Mouse (Mus musculus) natural killer cell, adult 2 months (primary cell): ENCODE data around the gene Map2k1.
"Not testable (repeated sequence)": the region's sequence is repeated elsewhere in the genome, so short reads cannot be mapped to it uniquely, and the experiment has no call there.

Experiments used
- DNase-seq, 2 experiments: peaks; one replicate each; pipeline ENCODE4 v3.0.0; 2022; ENCODE audit warnings: low spot score in 2 of 2

Map2k1 gene

DNA sequence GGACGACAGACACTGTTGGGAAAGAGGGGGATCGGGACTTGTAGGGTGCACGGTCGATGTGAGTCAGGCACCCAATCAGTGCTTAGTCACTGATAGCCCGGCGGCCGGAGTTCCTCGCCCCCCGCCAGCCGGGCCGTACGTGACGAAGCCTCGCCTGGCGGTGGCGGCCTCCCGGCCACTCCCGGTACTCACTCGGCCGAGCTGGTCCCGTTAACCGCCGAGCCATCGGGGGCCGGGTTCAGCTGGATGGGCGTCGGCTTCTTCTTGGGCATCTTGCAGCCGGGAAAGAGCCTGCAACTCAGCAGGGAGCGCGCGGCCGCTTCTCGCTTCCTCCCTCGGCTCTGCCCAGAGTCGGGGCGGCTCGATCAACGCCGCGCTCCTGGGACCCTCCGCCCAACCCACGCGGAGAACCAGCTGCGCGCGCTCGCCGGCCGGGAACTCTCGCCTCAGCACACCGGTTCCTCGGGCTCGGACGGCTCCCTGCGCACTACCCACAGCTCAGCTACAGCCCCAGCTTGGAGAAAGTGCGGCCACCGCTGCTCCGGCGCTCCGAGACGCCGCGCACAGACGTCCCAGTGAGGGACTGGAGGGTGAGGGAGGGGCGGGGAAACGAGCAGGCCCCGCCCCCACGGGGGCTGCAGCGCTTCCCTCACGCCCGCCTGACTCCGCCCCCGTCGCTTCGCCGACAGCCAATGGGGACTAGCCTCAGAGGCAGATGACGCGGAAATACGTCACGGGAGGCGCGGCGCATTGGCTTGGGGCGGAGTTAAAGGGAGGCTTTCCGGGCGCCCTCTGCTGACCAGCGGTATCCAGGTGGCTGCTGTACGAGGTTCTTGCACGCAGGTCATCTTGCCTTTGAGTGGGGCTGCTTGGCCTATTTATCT, at the start of gene Map2k1:
Gene Map2k1, minus strand, starts transcription at position 611 of the 884 bp plus-strand sequence.
- DNase-seq = peak; percentile 100

DNA sequence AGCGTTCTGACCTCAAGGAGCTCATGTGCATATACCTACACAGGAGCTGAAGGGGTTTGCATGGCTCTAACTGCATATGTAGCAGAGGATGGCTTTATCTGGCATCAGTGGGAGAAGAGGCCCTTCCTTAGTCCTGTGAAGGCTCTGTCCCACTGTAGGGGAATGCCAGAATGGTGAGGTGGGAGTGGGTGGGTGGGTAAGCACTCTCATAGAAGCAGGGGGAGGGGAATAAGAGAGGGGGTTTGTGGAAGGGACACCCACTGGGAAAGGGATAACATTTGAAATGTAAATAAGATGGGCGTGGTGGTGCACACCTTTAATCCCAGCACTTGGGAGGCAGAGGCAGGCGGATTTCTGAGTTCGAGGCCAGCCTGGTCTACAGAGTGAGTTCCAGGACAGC, 49.7 kb upstream of the Map2k1 start:
- not testable (repeated sequence) for DNase-seq

DNA sequence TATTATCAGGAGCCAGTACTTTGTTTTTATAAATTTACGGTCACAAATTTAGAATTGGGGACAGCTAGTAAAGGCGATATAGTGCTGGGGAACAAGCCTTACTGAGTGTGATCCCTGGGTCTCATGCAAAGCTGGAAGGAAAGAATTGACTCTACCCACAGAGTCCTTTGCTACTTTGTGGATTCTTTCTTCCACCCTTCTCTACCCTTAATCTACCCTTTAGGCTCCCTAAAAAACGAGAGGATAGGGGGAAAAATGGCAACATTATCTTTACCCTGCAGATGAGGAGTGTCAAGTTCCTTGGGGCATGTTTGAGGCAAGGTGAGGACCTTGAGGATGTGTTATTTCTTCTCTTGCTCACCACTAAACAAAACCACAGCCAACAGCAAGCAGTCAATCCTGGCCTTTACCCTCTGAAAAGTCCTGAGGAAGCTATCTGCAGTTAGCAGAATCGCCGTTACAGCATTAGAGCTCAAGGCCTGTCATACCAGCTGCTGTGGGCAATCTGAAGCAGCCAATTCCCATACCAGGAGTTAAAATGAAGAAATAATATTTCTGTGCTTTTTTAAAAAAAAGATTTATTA, 29.1 kb upstream of the Map2k1 start:
- DNase-seq = no peak

DNA sequence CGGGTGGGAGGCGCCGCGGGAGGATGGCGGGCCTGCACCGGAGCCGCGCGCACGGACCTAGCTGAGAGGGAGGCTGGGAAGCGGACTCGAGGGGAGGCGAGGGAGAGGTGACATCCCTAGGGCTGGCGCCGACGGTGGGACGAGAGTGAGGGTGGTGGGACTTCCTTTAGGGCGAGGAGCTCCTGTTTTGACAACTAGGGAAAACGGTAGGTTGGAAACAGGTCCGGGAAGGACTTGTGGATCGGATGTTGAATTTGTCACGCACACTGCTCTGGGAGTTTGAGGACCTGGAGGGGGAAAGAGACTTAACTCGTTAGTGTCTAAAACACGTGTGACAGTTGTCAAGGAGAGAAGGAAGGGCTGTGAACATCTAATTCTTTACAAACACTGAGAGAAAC, 28.3 kb upstream of the Map2k1 start:
- DNase-seq = no peak

DNA sequence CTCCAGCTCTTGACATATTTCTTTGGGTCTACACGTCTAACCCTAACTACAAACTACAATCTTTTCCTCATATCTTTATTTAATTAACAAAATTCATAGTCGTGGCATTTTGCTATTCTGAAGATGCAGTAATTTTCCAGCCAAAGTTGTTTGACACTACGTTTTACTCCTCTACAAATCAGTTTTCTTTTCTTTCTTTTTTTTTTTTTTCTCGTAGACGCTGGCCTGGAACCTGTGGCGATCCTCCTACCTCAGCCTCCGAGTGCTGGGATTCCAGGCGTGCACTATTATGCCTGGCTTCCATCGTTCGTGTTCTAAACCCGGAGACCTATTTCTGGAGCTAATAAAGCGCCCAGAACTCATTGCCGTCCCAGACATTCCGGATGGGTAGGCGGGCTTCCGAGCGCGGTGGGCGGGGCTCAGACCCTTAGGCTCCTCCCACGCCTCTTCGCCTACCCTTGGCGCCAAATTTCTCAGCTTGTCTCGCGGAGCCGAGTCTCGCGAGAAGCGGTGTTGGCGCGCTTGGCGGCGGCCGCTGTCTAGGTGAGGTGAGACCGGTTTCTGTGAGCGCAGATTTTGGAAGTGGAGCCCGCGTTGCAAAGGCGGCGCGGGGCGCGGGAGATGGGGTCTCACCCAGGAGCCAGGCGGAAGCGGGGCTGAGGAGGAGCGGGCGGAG, 27.8 kb upstream of the Map2k1 start, which contains the start of gene Tipin:
Gene Tipin, plus strand, starts transcription at position 477 of the 676 bp plus-strand sequence.
- peak; percentile 92 to 95 for DNase-seq

DNA sequence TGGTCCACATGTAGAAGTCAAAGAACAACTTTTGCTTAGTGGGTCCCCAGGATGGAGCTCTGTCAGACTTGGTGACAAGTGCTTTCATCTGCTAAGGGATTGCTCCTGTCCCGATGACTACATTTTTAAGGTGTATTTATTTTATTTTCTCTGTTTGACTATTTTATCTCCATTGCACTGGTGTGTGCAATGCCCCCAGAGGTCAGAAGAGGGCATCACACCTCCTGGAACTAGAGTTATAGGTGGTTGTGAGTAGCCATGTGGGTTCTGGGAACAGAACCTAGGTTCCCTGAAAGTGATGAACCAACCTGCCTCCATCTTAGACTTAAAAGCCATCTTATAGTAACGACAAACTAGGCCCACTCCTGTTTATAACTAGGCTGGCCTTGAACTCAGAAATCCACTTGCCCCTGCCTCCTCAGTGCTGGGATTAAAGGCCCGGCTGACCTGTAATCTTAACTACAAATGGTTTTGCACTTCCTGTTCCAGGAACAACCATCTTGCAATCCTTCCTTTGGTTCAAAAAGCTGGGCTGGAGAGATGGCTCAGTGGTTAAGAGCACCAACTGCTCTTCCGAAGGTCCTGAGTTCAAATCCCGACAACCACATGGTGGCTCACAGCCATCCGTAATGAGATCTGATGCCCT, 25.4 kb upstream of the Map2k1 start:
- DNase-seq = no peak

DNA sequence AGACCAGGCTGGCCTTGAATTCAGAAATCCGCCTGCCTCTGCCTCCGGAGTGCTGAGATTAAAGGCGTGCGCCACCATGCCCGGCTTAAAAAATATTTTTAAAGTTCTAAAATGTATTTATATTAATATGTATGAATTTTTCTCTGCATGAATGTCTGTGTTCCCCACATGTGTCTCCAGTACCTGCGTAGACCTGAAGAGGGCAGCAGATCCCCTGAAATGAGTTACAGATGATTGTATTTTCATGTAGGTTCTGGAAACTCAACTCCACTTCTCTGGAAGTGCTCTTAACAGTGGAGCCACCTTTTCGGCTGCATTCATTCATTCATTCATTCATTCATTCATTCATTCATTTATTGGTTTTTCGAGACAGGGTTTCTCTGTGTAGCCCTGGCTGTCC, 24.3 kb upstream of the Map2k1 start:
- peak; percentile 59 to 74 for DNase-seq

DNA sequence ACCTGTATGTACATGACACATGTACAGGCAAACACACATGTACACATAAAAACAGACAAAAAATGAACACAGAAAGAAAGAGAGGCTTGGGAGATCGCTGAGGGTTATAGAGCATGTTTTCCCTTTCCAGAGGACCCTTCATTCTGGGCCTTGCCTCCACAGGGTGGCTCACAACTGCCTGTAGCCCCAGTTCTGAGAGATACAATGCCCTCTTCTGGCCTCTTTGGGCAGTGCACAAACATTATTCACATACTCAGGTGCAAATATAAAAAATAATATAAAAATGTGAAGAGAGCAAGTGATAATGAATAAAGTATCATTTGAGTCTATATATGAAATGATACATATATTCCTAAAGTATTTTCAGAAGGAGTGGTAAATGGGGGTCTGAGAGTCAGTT, 21.5 kb upstream of the Map2k1 start:
- peak in 1 of 2 experiments; percentile 16 for DNase-seq

DNA sequence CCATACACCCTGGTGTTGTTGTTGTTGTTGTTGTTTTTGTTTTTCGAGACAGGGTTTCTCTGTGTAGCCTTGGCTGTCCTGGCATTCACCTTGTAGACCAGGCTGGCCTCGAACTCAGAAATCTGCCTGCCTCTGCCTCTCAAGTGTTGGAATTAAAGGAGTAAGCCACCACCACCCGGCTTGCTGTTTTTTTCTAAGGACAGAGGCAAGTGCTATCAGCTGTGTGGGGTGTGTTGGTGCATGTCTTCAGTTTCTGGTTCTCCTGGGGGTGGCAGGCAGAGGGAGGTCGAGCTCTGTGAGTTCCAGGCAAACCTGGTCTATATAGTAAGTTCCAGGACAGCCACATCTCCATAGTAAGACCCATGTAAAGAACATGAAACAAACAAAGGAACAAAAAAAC, 20.9 kb upstream of the Map2k1 start:
- no peak for DNase-seq

DNA sequence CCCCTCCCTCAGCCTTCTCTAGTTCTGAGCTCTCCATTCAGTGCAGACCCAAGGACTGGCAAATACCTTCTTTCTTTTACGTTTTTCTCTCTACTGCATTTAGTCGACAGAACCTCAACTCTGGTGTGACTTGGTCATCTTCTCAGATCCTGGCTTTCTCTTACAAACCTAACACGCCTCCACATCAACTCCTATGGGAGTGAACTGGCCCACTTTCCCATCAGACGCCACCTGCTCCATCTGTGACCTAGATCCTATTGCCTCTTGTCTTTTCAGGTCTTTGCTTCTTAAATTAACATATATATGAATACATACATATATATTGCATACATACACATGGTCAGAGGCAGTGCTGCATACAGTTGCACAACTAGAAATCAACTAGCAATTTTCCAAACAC, 20.3 kb upstream of the Map2k1 start:
- DNase-seq = no peak

DNA sequence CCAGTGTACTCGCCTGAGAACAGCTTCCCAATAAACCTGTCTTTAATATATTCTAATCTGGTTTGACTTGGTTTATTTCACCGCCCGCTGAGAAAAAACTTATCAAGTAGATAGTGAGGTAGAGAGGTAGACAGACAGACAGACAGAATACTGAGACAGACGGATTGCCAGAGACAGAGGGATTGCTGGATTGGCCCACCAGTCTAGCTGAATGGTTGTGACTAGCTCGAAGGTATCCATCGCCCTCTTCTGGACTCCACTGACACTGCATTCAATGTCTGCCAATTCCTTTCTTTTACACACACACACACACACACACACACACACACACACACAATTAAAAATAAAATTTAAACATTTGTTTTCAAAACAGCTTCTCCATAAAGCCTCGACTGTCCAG, 19.2 kb upstream of the Map2k1 start:
- peak in 1 of 2 experiments; percentile 35 for DNase-seq

DNA sequence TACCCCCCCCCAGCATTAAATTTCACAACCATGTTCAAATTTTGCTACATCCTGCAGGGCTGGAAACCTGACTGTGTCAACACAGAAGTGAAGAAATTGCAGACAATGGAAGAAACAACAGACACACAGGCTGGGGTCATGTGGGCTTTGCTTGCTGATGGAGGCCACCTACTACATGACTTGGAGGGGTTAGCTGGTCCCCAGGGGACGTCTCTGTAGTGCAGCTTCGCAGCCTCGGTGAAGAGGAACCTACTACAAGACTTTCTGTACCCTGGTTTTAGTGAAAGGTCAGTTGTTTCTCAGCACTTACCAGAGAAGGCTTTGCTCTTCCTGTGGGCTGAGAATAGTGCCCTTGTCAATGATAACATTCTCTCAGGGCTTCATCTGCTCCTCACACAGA, 17.8 kb upstream of the Map2k1 start:
- no peak for DNase-seq

DNA sequence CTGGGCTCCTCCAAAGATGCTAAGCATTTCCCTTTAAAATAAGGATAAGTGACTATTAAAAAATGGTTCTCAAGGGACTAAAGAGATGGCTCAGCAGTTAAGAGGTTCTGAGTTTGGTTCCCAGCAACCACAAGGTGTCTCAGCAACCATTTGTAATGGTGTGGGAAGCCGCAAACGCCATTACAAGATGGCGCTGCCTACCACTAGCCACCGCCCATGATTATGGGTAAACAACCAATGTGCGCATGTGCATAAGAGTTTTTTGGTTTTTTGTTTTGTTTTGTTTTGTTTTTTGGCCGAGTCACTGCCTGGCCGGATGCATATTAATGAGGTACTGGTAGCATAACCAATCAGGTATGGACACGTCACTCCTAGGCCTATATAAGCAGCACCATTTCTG, 15.4 kb upstream of the Map2k1 start:
- not testable (repeated sequence) for DNase-seq

DNA sequence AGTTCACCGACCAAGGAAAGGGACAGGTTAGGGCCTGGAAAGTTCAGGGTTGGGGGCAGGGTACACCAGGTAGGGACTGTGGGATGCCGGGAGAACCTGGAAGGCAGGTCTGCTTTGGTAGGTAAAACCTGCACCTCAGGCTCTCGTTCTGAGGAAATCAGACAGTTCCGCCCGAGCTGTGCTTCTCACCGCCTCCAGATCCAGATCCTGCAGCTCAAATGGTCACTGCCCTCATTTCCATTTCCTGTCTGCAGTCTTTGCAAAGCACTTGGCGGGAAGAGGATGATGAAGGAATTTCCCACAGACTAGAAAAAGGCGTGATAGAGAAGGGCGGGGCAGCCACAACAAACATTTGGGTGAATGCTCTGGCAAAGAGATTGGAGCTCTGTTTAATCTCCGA, 14.8 kb upstream of the Map2k1 start:
- no peak for DNase-seq

DNA sequence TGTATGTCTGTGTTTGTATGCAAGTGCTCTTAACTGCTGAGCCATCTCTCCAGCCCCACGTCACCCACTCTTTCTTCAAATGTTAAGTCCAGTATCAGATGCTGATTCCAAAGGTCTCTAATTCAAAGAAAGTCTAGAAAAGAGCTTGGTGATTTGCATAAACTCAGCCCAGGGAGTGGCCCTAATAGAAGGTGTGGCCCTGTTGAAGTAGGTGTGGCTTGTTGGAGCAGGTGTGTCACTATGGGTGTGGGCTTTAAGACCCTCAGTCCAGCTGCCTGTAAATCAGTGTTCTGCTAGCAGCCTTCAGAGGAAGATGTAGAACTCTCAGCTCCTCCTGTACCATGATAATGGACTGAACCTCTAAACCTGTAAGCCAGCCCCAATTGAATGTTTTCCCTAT, 13.8 kb upstream of the Map2k1 start:
- no peak for DNase-seq

DNA sequence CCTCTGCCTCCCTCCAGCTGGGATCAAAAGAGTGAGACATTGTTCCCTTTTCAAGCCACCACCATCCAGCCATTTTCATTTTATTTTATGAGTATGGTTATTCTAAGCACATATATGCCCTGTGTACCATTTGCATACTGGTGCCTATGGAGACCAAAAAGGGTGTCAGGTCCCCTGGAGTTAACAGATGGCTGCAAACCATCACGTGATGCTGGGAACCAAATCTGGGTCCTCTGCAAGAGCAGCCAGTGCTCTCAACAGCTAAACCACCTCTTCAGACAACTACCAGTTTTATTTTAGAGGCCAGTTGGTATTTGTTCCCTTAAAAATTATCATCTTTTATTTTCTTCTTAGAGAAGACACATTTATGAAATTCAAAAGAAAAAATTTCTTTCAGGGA, 11.4 kb upstream of the Map2k1 start:
- no peak for DNase-seq

DNA sequence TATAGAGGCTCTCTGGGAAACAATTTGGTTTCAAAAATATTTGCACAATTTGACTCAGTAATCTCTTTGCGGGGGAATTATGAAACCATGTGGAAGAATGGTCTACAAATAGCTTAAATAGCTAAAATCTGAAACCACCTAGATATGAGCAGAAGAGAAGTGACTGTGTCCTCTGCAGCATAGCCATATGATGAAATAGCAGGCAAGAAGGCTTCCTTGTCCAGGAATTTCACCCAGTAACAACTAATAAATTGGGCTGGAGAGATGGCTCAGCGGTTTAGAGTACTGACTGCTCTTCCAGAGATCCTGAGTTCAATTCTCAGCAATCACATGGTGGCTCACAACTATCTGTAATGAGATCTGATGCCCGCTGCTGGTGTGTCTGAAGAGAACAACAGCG, 7.6 kb upstream of the Map2k1 start:
- no peak for DNase-seq

DNA sequence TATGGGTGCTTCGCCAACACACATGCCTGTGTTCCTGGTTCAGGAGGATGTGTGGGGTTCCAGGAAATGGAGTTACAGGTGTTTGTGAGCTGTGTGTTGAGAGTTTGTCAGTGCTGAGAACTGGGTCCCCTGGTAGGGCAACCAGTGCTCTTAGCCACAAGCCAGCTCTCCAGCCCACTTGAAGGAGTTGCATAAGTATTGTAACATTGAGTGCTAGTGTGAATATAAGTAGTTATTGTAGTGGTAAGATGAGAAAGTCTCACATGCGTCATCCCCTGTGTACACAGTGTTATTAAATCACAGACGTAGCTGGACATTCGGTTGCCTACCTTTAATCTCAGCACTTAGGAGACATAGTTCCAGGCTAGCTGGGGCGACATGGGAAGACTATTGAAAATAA, 6.5 kb upstream of the Map2k1 start:
- DNase-seq = no peak

DNA sequence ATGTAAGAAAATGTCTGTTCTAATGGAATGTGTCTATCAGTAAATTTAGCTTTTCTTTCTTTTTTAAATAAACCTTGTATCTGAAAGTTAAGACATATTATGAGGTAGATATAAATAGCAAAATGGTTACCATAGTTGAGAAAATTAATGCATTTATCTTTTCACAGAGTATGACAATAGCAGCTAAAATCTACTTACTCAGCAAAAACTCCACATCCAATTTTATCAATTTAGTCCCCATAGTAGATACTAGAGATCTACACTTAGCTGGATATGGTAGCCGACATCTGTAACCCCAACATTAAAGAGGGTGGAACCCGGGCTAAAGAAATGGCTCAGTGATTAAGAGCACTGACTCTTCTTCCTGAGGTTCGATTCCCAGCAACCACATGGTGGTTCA, 2.8 kb upstream of the Map2k1 start:
- no peak for DNase-seq

DNA sequence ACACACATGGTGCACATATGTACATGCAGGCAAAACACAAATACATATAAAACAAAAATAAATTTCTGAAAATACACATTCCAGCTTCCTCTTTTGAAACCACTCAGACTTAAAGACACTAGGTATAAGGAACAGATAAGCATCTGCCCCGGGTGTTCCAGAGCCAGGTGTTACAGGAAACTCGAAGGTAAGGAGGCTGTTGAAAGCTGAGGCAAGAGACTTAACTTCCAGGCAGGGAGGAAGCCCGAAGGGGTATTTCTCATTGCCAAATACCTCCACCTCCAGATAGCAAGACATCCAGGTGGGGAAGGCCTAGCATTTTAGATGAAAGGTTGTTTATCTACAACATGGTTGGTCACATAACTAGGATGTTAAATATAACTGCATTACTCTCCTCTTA, 2.0 kb upstream of the Map2k1 start:
- DNase-seq = no peak

DNA sequence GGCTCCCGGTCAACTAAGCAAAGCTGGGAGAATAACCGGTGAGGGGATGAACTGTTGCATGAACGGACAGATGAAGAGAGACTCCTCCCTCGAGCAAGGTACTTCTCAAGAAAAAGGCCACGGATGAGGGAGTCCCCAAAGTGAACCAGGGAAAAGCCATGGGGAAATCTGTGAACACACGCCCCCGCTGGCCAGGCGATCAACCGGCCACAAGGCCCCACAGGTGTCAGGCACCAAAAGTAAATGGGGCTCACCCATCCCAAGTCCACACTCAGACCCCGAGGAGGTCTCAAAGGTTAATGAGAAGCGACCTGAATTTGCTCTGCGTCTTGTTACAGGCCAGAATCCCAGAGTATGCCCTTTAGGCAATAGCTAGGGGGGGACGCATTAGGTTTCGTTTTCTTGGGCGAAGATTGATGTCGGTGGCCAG, 825 bp downstream of the Map2k1 start:
- no peak for DNase-seq

DNA sequence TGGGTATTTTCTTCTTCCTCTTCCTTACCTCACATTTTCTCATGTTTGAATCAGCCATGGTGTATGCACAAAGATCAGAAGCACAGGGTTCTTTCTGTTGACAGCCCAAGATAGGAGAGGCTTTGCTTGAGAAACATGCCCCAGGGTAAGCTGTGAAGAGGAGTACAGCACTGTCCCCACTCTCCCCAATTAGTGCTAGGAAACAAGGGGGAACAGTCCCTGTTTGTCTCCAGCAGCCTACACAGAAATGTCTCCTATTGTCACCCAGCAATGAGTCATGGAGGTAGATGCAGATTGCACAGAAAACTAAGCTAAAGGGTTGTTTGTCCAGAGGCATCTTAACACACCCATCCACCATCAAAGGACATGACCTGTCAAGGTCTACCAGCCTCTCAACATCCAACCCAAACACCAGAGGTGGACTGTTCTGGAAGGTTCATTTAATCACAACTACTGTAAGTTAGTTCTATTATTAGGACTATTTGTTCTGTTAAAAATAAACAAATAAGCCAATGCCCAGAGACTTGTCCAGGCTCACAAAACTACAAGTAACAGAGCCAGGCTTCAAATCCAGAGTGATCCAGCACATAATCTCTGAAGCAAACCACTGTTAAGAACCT, 3.2 kb downstream of the Map2k1 start:
- DNase-seq = no peak
